Mouse (Mus musculus): ENCODE measurements around the gene Lrrk1.

Gene Lrrk1

GRCm38 (mm10) chr7:66384891-66385290 lies 3.3 kb downstream of the Lrrk1 start:
- in situ Hi-C loops (cut with MboI, MseI): no loop called here

GRCm38 (mm10) chr7:66384213-66384612 lies 3.9 kb downstream of the Lrrk1 start:
- in situ Hi-C loops (cut with MboI, MseI): no loop called here

GRCm38 (mm10) chr7:66376560-66376959 lies 11.6 kb downstream of the Lrrk1 start:
- in situ Hi-C loops (cut with MboI, MseI): no loop called here

GRCm38 (mm10) chr7:66375736-66376135 lies 12.4 kb downstream of the Lrrk1 start:
- in situ Hi-C loops (cut with MboI, MseI): no loop called here

- in situ Hi-C loops (cut with MboI, MseI): no loop called here
These were observed 14.8 kb downstream of the Lrrk1 start for GRCm38 (mm10) chr7:66373391-66373790.

- in situ Hi-C loops (cut with MboI, MseI): no loop called here
These were observed 17.2 kb downstream of the Lrrk1 start for GRCm38 (mm10) chr7:66370970-66371369.

GRCm38 (mm10) chr7:66369934-66370445 lies 18.2 kb downstream of the Lrrk1 start:
- in situ Hi-C loops (cut with MboI, MseI): no loop called here

GRCm38 (mm10) chr7:66369071-66369933 lies 18.8 kb downstream of the Lrrk1 start:
- in situ Hi-C loops (cut with MboI, MseI): no loop called here

GRCm38 (mm10) chr7:66365904-66366303 lies 22.2 kb downstream of the Lrrk1 start, which contains the start of gene Gm10974:
TSS of gene Gm10974 (plus strand) at chr7:66365905.
- in situ Hi-C loops (cut with MboI, MseI): no loop called here

GRCm38 (mm10) chr7:66365411-66365810 lies 22.7 kb downstream of the Lrrk1 start:
- in situ Hi-C loops (cut with MboI, MseI): no loop called here

- in situ Hi-C loops (cut with MboI, MseI): no loop called here
These were observed 23.7 kb downstream of the Lrrk1 start for GRCm38 (mm10) chr7:66364491-66364890.

GRCm38 (mm10) chr7:66359044-66359443 lies 29.1 kb downstream of the Lrrk1 start:
- in situ Hi-C loops (cut with MboI, MseI): no loop called here

- in situ Hi-C loops (cut with MboI, MseI): no loop called here
These were observed 29.7 kb downstream of the Lrrk1 start for GRCm38 (mm10) chr7:66358461-66358860.

- in situ Hi-C loops (cut with MboI, MseI): no loop called here
These were observed 32.2 kb downstream of the Lrrk1 start for GRCm38 (mm10) chr7:66355791-66356522.

GRCm38 (mm10) chr7:66354911-66355310 lies 33.2 kb downstream of the Lrrk1 start:
- in situ Hi-C loops (cut with MboI, MseI): no loop called here

GRCm38 (mm10) chr7:66351074-66351473 lies 37.1 kb downstream of the Lrrk1 start:
- in situ Hi-C loops (cut with MboI, MseI): no loop called here

GRCm38 (mm10) chr7:66349670-66350069 lies 38.5 kb downstream of the Lrrk1 start:
- in situ Hi-C loops (cut with MboI, MseI): no loop called here

- in situ Hi-C loops (cut with MboI, MseI): no loop called here
These were observed 39.6 kb downstream of the Lrrk1 start for GRCm38 (mm10) chr7:66348588-66348987.

GRCm38 (mm10) chr7:66346959-66347663 lies 41.0 kb downstream of the Lrrk1 start:
- in situ Hi-C loops (cut with MboI, MseI): no loop called here

GRCm38 (mm10) chr7:66343307-66343706 lies 44.8 kb downstream of the Lrrk1 start:
- in situ Hi-C loops (cut with MboI, MseI): no loop called here

GRCm38 (mm10) chr7:66342831-66343230 lies 45.3 kb downstream of the Lrrk1 start:
- in situ Hi-C loops (cut with MboI, MseI): no loop called here

- in situ Hi-C loops (cut with MboI, MseI): no loop called here
These were observed 45.8 kb downstream of the Lrrk1 start for GRCm38 (mm10) chr7:66342323-66342722.

Measured in T-helper 1 cell (primary cell).